ENCODE assay signal across 28 mouse cellular contexts in the genomic region with DNA sequence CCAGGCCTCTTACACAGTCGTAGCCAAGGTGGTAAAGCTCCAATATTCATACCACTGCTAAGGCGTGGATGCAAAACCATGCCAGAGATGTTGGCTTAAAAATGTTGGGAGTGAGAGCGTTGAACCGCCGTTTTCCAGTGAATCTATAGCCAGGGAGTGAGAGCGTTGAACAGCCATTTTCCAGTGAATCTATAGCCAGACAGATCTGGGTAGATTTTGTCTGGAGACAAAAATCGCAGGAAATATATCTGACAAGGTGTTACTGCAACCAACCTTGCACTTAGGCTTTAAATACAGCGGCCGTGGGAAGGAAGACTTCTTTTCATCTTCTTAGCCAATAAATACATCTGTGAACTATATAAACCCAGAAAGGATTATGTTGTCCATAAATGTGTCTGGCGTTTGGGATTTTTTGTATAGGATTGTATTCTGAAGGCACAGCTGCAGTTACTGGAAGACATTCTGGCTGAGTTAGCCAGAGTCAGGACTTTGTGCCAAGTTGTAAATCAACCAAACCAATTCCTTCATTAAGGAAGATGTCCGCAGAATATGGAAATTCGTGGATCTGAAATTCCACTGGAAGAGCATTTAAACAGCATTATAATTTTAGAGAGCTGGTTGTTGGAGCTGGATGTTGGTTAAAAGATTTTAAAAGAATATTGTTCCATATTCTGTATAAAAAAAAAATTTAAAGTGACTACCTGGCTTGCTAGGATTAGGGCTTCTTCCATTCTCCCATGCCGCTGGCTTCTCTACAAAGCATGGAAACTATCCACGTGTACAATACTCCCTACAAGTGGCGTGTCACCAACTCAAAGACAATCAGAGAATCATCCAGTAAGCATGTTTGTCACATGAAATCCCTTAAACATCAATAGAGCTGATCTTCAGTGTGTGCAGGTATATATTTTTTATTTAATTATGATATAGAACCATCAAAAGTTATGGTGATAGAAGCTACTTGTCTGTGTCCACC.
DNase-seq lines count a peak whose midpoint lies in the region; ATAC-seq and TF ChIP-seq lines count a peak whose summit lies in the region.
"Had no signal": no experiment of that assay in that cellular context is flagged by ENCODE, and none has a peak within 500 bp of the region (broad histone marks: within the 10 kb centered on the region; RNA-seq: fewer than 3 reads in every experiment).

No protein-coding gene starts in this region.

- H3K4me3 ChIP-seq in embryonic facial prominence, embryonic 12.5 days, result no peak overlapping the region
- no peak overlapping the region for H3K4me3 ChIP-seq in embryonic facial prominence, embryonic 10.5 days
- no peak overlapping the region for H3K4me3 ChIP-seq in lung, embryonic 14.5 days (ENCODE audit: low read depth, low read length)
- H3K4me3 ChIP-seq in embryonic facial prominence, embryonic 14.5 days (ENCODE audit: low read depth, low read length), result no peak overlapping the region
- H3K4me3 ChIP-seq: heart, embryonic 10.5 days; heart, embryonic 15.5 days; hindbrain, embryonic 13.5 days; limb, embryonic 12.5 days; liver, embryonic 13.5 days had no signal

- 85% methylated on average over 15 of the region's 15 CpGs for WGBS in embryonic facial prominence, embryonic 12.5 days
- WGBS in embryonic facial prominence, embryonic 10.5 days, result 92% methylated on average over 15 of the region's 15 CpGs
- 72% methylated on average over 15 of the region's 15 CpGs for WGBS in lung, embryonic 14.5 days
- WGBS in embryonic facial prominence, embryonic 14.5 days, result 67% methylated on average over 15 of the region's 15 CpGs

- no peak overlapping the region for H3K4me2 ChIP-seq in embryonic facial prominence, embryonic 12.5 days (replicated peaks)
- H3K4me2 ChIP-seq in lung, embryonic 14.5 days, result no peak overlapping the region
- H3K4me2 ChIP-seq in embryonic facial prominence, embryonic 14.5 days (ENCODE audit: low read depth, low read length), result no peak overlapping the region
- H3K4me2 ChIP-seq: heart, embryonic 15.5 days; hindbrain, embryonic 13.5 days; limb, embryonic 12.5 days; liver, embryonic 13.5 days had no signal

- 0 out of 2 replicates have a peak overlapping the region, but pooled peaks have one; percentile 42 for H3K27ac ChIP-seq in embryonic facial prominence, embryonic 12.5 days
- H3K27ac ChIP-seq in embryonic facial prominence, embryonic 10.5 days (replicated peaks), result no peak overlapping the region
- no peak overlapping the region for H3K27ac ChIP-seq in lung, embryonic 14.5 days (ENCODE audit: low read depth)
- peak overlapping the region; percentile 53; the same call in 1 of the 2 replicates for H3K27ac ChIP-seq in embryonic facial prominence, embryonic 14.5 days (replicated peaks; ENCODE audit: low read depth, low read length)
- H3K27ac ChIP-seq: heart, embryonic 10.5 days; heart, embryonic 15.5 days; hindbrain, embryonic 13.5 days; limb, embryonic 12.5 days; liver, embryonic 13.5 days had no signal

- 0 out of 2 replicates have a peak, but pooled peaks cover 7% of the 10 kb centered on the region for H3K4me1 ChIP-seq in embryonic facial prominence, embryonic 12.5 days
- H3K4me1 ChIP-seq in embryonic facial prominence, embryonic 10.5 days, result peaks cover 10% of the 10 kb centered on the region; the same call in 1 of the 2 replicates
- no peaks in the 10 kb centered on the region for H3K4me1 ChIP-seq in lung, embryonic 14.5 days (ENCODE audit: insufficient read depth)
- H3K4me1 ChIP-seq in embryonic facial prominence, embryonic 14.5 days (ENCODE audit: control insufficient read depth, insufficient read depth, low read length), result peaks cover 3% of the 10 kb centered on the region; the same call in 1 of the 2 replicates
- H3K4me1 ChIP-seq: heart, embryonic 10.5 days; heart, embryonic 15.5 days; hindbrain, embryonic 13.5 days; liver, embryonic 13.5 days had no signal

- no peak for TF ChIP-seq CTCF in lung, embryonic 14.5 days (IDR thresholded peaks at IDR 0.05; ENCODE audit: low read depth)

- no peaks in the 10 kb centered on the region for H3K9me3 ChIP-seq in embryonic facial prominence, embryonic 12.5 days
- no peaks in the 10 kb centered on the region for H3K9me3 ChIP-seq in embryonic facial prominence, embryonic 10.5 days
- H3K9me3 ChIP-seq in lung, embryonic 14.5 days (ENCODE audit: low read depth, low read length), result no peaks in the 10 kb centered on the region
- H3K9me3 ChIP-seq in embryonic facial prominence, embryonic 14.5 days (ENCODE audit: control insufficient read depth, low read length), result no peaks in the 10 kb centered on the region
- H3K9me3 ChIP-seq: heart, embryonic 10.5 days; heart, embryonic 15.5 days; hindbrain, embryonic 13.5 days had no signal

- ATAC-seq in embryonic facial prominence, embryonic 12.5 days (ENCODE audit: insufficient number of reproducible peaks, insufficient read depth, low FRiP score, low TSS enrichment), result no peak
- ATAC-seq in lung, embryonic 14.5 days (ENCODE audit: insufficient read depth), result no peak
- ATAC-seq in embryonic facial prominence, embryonic 14.5 days (ENCODE audit: low read depth), result no peak
- ATAC-seq: forebrain, embryonic 14.5 days; intestine, postnatal 0 days; midbrain, embryonic 16.5 days had no signal

- H3K36me3 ChIP-seq in embryonic facial prominence, embryonic 12.5 days, result no peaks in the 10 kb centered on the region
- no peaks in the 10 kb centered on the region for H3K36me3 ChIP-seq in embryonic facial prominence, embryonic 10.5 days (replicated peaks)
- no peaks in the 10 kb centered on the region for H3K36me3 ChIP-seq in lung, embryonic 14.5 days (ENCODE audit: insufficient read depth)
- no peaks in the 10 kb centered on the region for H3K36me3 ChIP-seq in embryonic facial prominence, embryonic 14.5 days (ENCODE audit: control insufficient read depth, insufficient read depth, low read length)
- H3K36me3 ChIP-seq: G1E; heart, embryonic 10.5 days; heart, embryonic 15.5 days; hindbrain, embryonic 13.5 days; limb, embryonic 12.5 days; liver, embryonic 13.5 days had no signal

- no peak for DNase-seq in embryonic facial prominence, embryonic 10.5 days (ENCODE audit: low spot score)
- DNase-seq in lung, embryonic 14.5 days, result peak; percentile 39
- no peak for DNase-seq in lung, adult 18-20 months
- DNase-seq in embryonic facial prominence, embryonic 14.5 days (ENCODE audit: low spot score), result peak; percentile 80
- DNase-seq in retina, postnatal 1 day, result no peak
- DNase-seq in cerebellum, adult 11-12 months, result no peak
- DNase-seq: adrenal gland, postnatal 10 days; cerebellum, adult 11 months; cerebellum, adult 9-11 months; embryo, embryonic 11 days; gastrocnemius, postnatal 14 days; heart, adult 11 months; heart, postnatal 4 days; kidney, adult 9 months; kidney, postnatal 25 days; liver, embryonic 13.5 days; lung, adult 2 months; lung, postnatal 14 days; right cerebral cortex, postnatal 4 days had no signal

- H3K27me3 ChIP-seq in embryonic facial prominence, embryonic 12.5 days, result no peaks in the 10 kb centered on the region
- peaks cover 5% of the 10 kb centered on the region for H3K27me3 ChIP-seq in embryonic facial prominence, embryonic 10.5 days (replicated peaks; ENCODE audit: low read depth, poor library complexity, severe bottlenecking)
- no peaks in the 10 kb centered on the region for H3K27me3 ChIP-seq in lung, embryonic 14.5 days (ENCODE audit: insufficient read depth, low read length)
- no peaks in the 10 kb centered on the region for H3K27me3 ChIP-seq in embryonic facial prominence, embryonic 14.5 days (replicated peaks; ENCODE audit: control insufficient read depth, insufficient read depth, low read length)
- H3K27me3 ChIP-seq: heart, embryonic 15.5 days; hindbrain, embryonic 13.5 days; limb, embryonic 12.5 days; liver, embryonic 13.5 days had no signal

- no peak overlapping the region for H3K9ac ChIP-seq in embryonic facial prominence, embryonic 12.5 days
- H3K9ac ChIP-seq in lung, embryonic 14.5 days, result no peak overlapping the region
- H3K9ac ChIP-seq in embryonic facial prominence, embryonic 14.5 days (ENCODE audit: low read depth, low read length), result no peak overlapping the region
- H3K9ac ChIP-seq: heart, embryonic 15.5 days; hindbrain, embryonic 13.5 days; limb, embryonic 12.5 days; liver, embryonic 13.5 days had no signal

Comparison
In these comparisons a context has a peak if more than half of its experiments do, and no peak if none do; other contexts are left out.
1. H3K27ac ChIP-seq: peak in embryonic facial prominence, embryonic 12.5 days (single experiment) and embryonic facial prominence, embryonic 14.5 days (single experiment); none in embryonic facial prominence, embryonic 10.5 days (single experiment) and lung, embryonic 14.5 days (single experiment).
2. DNase-seq: peak in lung, embryonic 14.5 days (single experiment) and embryonic facial prominence, embryonic 14.5 days (single experiment); none in embryonic facial prominence, embryonic 10.5 days (single experiment), lung, adult 18-20 months (0 of 2), retina, postnatal 1 day (single experiment) and cerebellum, adult 11-12 months (single experiment).